Mouse (Mus musculus): ENCODE data around the gene Castor2. TPM values are rescaled to one million over a fixed set of nuclear protein-coding genes. Genes with fewer than 3 reads are reported as not detected.

The Castor2 gene
- polyA plus RNA-seq, 1 experiment from 2014 or later: 22.8 TPM

GRCm38 (mm10) chr5:134080685-134081548 lies 18.6 kb upstream of the Castor2 start:
- no peaks in the 10 kb centered on the region for H3K36me3 ChIP-seq
- WGBS: 30% methylated on average over 18 of the region's 18 CpGs
- H3K4me2 ChIP-seq: no peak overlapping the region
- no peaks in the 10 kb centered on the region for H3K9me3 ChIP-seq (replicated peaks)
- H3K9ac ChIP-seq (replicated peaks): no peak overlapping the region
- peaks cover 9% of the 10 kb centered on the region for H3K4me1 ChIP-seq
- H3K4me3 ChIP-seq (replicated peaks): no peak overlapping the region
- ATAC-seq (ENCODE audit: low FRiP score): no peak
- no peaks in the 10 kb centered on the region for H3K27me3 ChIP-seq (replicated peaks)
- H3K27ac ChIP-seq (replicated peaks): peak overlapping the region; percentile 39; the same call in 1 of the 2 replicates

DNA sequence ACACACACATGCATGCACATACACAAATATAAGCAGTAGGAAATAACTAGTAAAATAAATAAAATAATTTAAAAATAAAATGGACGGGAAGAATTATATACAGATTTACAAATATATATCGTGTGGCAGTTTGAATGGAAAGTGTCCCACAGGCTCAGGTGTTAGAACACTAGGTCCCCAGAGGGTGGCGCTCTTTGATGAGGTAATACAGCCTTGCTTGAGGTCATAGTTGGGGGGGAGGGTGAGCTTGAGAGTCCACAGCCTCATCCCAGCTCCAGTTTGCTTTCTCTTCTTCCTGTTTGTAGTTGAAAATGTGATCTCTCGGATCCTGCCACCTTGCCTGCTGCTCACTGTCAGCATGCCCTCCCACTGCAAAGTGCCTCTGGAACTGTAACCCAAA lies 14.3 kb upstream of the Castor2 start:
- no peaks in the 10 kb centered on the region for H3K36me3 ChIP-seq
- no peaks in the 10 kb centered on the region for H3K27me3 ChIP-seq (replicated peaks)
- no peaks in the 10 kb centered on the region for H3K9me3 ChIP-seq (replicated peaks)
- H3K4me3 ChIP-seq (replicated peaks): no peak overlapping the region
- H3K9ac ChIP-seq (replicated peaks): no peak overlapping the region
- WGBS: 82% methylated on average over 4 of the region's 4 CpGs
- peaks cover 9% of the 10 kb centered on the region for H3K4me1 ChIP-seq
- ATAC-seq (ENCODE audit: low FRiP score): no peak
- H3K27ac ChIP-seq (replicated peaks): no peak overlapping the region
- H3K4me2 ChIP-seq: no peak overlapping the region

DNA sequence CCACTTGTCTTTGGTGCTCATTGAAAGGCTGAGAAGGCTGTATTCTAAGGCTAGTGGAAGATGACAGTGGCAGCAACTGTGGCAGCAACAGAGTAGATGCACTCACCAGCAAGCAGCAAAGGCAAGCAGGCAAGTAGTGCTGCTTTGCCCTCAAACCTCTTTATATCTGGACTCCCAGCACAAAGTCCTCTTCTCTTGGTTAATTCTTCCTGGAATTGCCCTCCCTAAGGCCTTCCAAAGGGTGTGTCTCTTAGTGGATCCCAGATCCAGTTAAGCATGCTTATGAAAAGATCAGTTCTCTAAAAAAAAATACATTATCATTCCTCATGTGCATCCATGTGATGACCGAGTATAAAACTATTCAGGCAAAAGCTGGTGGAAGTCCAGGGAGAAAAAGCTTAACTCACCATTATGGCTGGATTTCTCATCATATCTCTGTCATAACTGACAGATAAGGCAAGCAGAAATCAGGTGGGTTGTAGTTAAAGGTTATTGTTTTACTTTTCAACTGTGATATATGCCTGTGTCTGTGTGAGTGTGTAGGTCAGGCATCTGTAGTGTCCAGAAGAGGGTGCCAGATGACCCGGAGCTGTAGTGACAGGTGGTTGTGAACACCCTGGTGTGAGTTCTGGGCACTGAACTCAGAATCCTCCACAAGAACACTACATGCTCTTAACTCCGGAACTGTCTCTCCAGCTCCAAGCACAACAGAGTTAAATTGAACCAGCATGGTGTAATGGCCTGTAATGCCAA lies 13.4 kb upstream of the Castor2 start:
- ATAC-seq (ENCODE audit: low FRiP score): no peak
- Histone ChIP-seq H3K27me3 (replicated peaks) (no peaks in the 10 kb centered on the region), H3K9ac (replicated peaks) (no peak overlapping the region), H3K36me3 (no peaks in the 10 kb centered on the region), H3K9me3 (replicated peaks) (no peaks in the 10 kb centered on the region), H3K27ac (replicated peaks) (no peak overlapping the region), H3K4me2 (no peak overlapping the region), H3K4me1 (peaks cover 3% of the 10 kb centered on the region), H3K4me3 (replicated peaks) (no peak overlapping the region)
- WGBS: 92% methylated on average over 3 of the region's 3 CpGs

DNA sequence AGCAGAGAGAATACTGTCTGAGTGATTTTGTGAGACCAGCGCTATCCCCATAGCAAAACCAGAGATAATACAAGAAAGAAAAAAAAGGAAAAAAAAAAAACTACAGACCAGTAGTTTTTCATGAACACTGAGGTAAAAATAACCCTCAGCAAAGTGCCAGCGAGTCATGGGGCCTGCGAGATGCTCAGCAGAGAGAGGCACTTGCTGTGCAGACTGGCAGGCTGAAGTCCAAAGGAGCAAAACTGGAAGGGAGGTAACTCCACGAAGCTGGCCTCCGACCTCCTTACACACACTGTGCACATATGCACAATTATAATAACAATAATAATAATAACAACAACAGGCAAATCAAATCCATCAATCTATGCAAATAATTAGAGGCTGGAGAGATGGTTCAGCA lies 12.3 kb upstream of the Castor2 start:
- H3K4me1 ChIP-seq: no peaks in the 10 kb centered on the region

GRCm38 (mm10) chr5:134095766-134096165 lies 3.7 kb upstream of the Castor2 start:
- Histone ChIP-seq H3K4me1 (peaks cover 16% of the 10 kb centered on the region), H3K27ac (replicated peaks) (no peak overlapping the region), H3K36me3 (no peaks in the 10 kb centered on the region), H3K9ac (replicated peaks) (no peak overlapping the region), H3K27me3 (replicated peaks) (no peaks in the 10 kb centered on the region), H3K4me3 (replicated peaks) (no peak overlapping the region), H3K9me3 (replicated peaks) (no peaks in the 10 kb centered on the region), H3K4me2 (no peak overlapping the region)
- no peak for ATAC-seq (ENCODE audit: low FRiP score)
- 87% methylated on average over 2 of the region's 2 CpGs for WGBS

More for the DNA sequence above, 12.3 kb upstream of the Castor2 start:
- no peaks in the 10 kb centered on the region for H3K9me3 ChIP-seq (replicated peaks)
- no peaks in the 10 kb centered on the region for H3K27me3 ChIP-seq (replicated peaks)
- H3K4me3 ChIP-seq (replicated peaks): no peak overlapping the region
- no peak overlapping the region for H3K9ac ChIP-seq (replicated peaks)
- no peak for ATAC-seq (ENCODE audit: low FRiP score)
- no peak overlapping the region for H3K4me2 ChIP-seq
- 77% methylated on average over 5 of the region's 5 CpGs for WGBS
- no peak overlapping the region for H3K27ac ChIP-seq (replicated peaks)
- H3K36me3 ChIP-seq: no peaks in the 10 kb centered on the region

- Histone ChIP-seq H3K4me3 (replicated peaks) (peak overlapping the region; percentile 77), H3K27ac (replicated peaks) (peak overlapping the region; percentile 90; the same call in 1 of the 2 replicates), H3K36me3 (no peaks in the 10 kb centered on the region), H3K9me3 (replicated peaks) (no peaks in the 10 kb centered on the region), H3K27me3 (replicated peaks) (no peaks in the 10 kb centered on the region), H3K4me1 (peaks cover 39% of the 10 kb centered on the region), H3K9ac (replicated peaks) (peak overlapping the region; percentile 88), H3K4me2 (peak overlapping the region; percentile 66)
- 47% methylated on average over 13 of the region's 13 CpGs for WGBS
- no peak; the same call in 1 of the 2 replicates for ATAC-seq (ENCODE audit: low FRiP score)
Observed at GRCm38 (mm10) chr5:134098341-134098902, 1.1 kb upstream of the Castor2 start.

DNA sequence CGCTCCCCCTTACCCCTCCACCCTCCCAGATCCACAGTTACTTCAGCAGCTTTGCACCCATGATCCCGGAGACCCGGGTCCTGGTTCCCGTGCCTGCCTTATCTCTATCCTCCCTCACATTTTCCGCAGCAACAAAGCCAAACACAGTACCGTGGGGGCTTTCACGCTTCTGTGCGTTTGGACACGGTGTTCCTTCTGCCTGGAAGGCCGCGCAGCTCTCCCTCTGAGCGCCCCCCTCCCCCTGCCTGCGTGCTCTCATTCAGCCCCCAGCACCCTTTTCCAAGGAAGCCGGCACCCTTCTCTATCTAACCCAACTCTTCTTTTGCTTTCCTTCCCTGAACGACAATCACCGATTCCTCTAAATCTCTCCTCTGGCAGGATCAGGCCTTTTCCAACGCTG lies 535 bp upstream of the Castor2 start:
- Histone ChIP-seq H3K4me3 (replicated peaks) (peak overlapping the region; percentile 77), H3K9ac (replicated peaks) (peak overlapping the region; percentile 88), H3K27me3 (replicated peaks) (no peaks in the 10 kb centered on the region), H3K9me3 (replicated peaks) (no peaks in the 10 kb centered on the region), H3K36me3 (no peaks in the 10 kb centered on the region), H3K4me1 (peaks cover 39% of the 10 kb centered on the region), H3K27ac (replicated peaks) (peak overlapping the region; percentile 90), H3K4me2 (peak overlapping the region; percentile 66)
- ATAC-seq (ENCODE audit: low FRiP score): peak; percentile 59
- under 1% methylated on average over 17 of the region's 17 CpGs for WGBS

DNA sequence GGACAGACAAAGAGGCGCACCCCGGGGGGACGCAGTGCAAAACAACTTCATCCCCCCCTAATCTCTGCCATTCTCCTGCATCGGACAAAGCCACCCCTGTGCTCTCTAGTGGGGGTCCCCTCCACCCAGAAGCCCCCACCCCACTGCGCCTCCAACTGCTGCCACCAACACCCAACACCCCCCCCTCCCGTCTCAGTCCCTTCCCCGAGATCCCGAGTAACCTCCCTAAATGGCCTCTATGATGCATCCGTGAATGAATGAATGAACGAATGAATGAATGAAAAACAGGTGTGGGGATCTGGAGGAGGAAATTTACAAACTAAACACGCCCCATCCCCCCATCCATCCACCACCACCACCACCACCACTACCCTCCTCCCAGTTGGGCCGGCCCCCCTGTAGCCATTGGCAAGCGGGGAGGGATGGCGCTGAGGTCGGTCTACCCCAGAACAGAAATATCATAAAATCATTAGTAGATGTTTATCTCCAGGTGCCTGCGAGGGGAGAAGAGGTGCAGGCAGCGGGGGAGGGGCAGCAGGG lies 791 bp downstream of the Castor2 start:
- Histone ChIP-seq H3K27ac (replicated peaks) (peak overlapping the region; percentile 90), H3K36me3 (peaks cover under 1% of the 10 kb centered on the region; the same call in 1 of the 2 replicates), H3K4me1 (peaks cover 39% of the 10 kb centered on the region), H3K4me3 (replicated peaks) (peak overlapping the region; percentile 77), H3K9ac (replicated peaks) (peak overlapping the region; percentile 88), H3K27me3 (replicated peaks) (no peaks in the 10 kb centered on the region), H3K9me3 (replicated peaks) (no peaks in the 10 kb centered on the region), H3K4me2 (peak overlapping the region; percentile 66)
- WGBS: 5% methylated on average over 17 of the region's 17 CpGs
- peak; percentile 21 for ATAC-seq (ENCODE audit: low FRiP score)

DNA sequence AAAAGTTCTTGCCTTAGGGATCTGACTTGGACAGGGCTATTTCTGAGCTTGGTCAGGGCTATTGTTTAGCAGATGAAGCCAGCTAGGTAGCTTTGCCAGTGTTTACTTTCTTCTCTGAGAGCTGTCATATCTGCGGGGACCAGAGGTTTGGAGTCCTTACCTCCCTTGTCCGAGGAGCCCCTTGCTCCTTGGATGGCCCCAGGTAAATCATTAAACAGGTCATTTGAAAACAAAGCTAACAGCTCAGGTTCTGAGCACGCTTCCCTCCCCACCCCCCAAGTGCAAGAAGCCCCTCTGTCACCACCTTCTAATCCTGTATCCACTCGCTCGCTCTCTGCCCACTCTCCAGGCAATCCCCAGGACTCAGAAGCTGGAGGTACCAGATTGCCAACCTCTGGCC lies 1.8 kb downstream of the Castor2 start:
- H3K27ac ChIP-seq (replicated peaks): 0 out of 2 replicates have a peak overlapping the region, but pooled peaks have one; percentile 25
- 45% methylated on average over 5 of the region's 5 CpGs for WGBS
- H3K4me1 ChIP-seq: peaks cover 39% of the 10 kb centered on the region
- peak overlapping the region; percentile 40 for H3K9ac ChIP-seq (replicated peaks)
- H3K4me2 ChIP-seq: peak overlapping the region; percentile 66
- ATAC-seq (ENCODE audit: low FRiP score): no peak
- H3K9me3 ChIP-seq (replicated peaks): no peaks in the 10 kb centered on the region
- H3K4me3 ChIP-seq (replicated peaks): peak overlapping the region; percentile 77
- no peaks in the 10 kb centered on the region for H3K27me3 ChIP-seq (replicated peaks)
- peaks cover 10% of the 10 kb centered on the region for H3K36me3 ChIP-seq

GRCm38 (mm10) chr5:134101883-134102282 lies 2.4 kb downstream of the Castor2 start:
- ATAC-seq (ENCODE audit: low FRiP score): no peak
- H3K4me2 ChIP-seq: peak overlapping the region; percentile 66
- H3K9me3 ChIP-seq (replicated peaks): no peaks in the 10 kb centered on the region
- H3K9ac ChIP-seq (replicated peaks): peak overlapping the region; percentile 40; the same call in 1 of the 2 replicates
- no peak overlapping the region for H3K27ac ChIP-seq (replicated peaks)
- 22% methylated on average over 5 of the region's 5 CpGs for WGBS
- peak overlapping the region; percentile 77 for H3K4me3 ChIP-seq (replicated peaks)
- H3K36me3 ChIP-seq: peaks cover 10% of the 10 kb centered on the region
- no peaks in the 10 kb centered on the region for H3K27me3 ChIP-seq (replicated peaks)
- H3K4me1 ChIP-seq: peaks cover 39% of the 10 kb centered on the region

DNA sequence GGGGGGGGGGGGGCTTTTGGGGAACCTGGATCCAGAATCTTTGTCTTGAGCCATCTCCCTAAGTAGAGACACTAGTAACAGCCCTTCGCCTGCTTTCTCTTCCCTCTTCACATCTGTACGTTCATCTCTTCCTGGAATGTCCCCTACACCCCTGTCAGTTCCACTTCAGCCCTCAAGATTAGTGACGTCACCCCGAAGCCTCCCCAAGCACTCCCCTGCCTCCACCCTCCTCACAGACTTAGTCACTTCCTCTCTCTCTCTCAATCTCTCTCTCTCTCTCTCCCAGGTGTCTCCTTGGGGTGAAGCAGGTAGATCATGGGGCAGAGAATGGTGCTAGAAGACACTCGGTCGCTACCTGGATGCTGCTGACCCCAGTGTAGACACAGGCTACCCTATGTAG lies 3.2 kb downstream of the Castor2 start:
- no peak for ATAC-seq (ENCODE audit: low FRiP score)
- 75% methylated on average over 6 of the region's 6 CpGs for WGBS
- H3K36me3 ChIP-seq: peaks cover 10% of the 10 kb centered on the region
- peak overlapping the region; percentile 66 for H3K4me2 ChIP-seq
- peaks cover 39% of the 10 kb centered on the region for H3K4me1 ChIP-seq
- H3K4me3 ChIP-seq (replicated peaks): no peak overlapping the region
- H3K9ac ChIP-seq (replicated peaks): peak overlapping the region; percentile 7; the same call in 1 of the 2 replicates
- H3K27ac ChIP-seq (replicated peaks): no peak overlapping the region
- no peaks in the 10 kb centered on the region for H3K9me3 ChIP-seq (replicated peaks)
- H3K27me3 ChIP-seq (replicated peaks): no peaks in the 10 kb centered on the region

All from neural tube, embryonic 15.5 days (tissue).